Mouse (Mus musculus) brown adipose tissue, adult 24 weeks (tissue): Measurements from ENCODE around the gene Ccdc88a. TPM values are rescaled to one million over a fixed set of nuclear protein-coding genes. Genes with fewer than 3 reads are reported as not detected.
"Not testable (repeated sequence)": the region's sequence is repeated elsewhere in the genome, so short reads cannot be mapped to it uniquely, and the experiment has no call there.

Experiments
- H3K27ac ChIP-seq: fragments of 200-500 bp; replicated peaks from 2 replicates; pipeline ENCODE4 v1.5.1; 2012; ENCODE audit warnings: low read depth, mild to moderate bottlenecking, low read length
- H3K4me1 ChIP-seq: fragments of 200-500 bp; 2 replicates; pipeline ENCODE4 v1.6.1; 2012; ENCODE audit warnings: low read length, mixed read lengths; ENCODE audit not compliant: control insufficient read depth, insufficient read depth, insufficient read length
- H3K4me3 ChIP-seq: fragments of 200-500 bp; 2 replicates; pipeline ENCODE4 v1.5.1; 2012; ENCODE audit warnings: low read depth, mild to moderate bottlenecking, low read length, moderate library complexity; ENCODE audit not compliant: insufficient read depth
- polyA plus RNA-seq: library from polyadenylated mRNA; stranded (reverse); fragments of >200 nt; gene quantifications from 2 replicates; pipeline ENCODE4 v1.2.4, GENCODE M21; 2012; ENCODE audit not compliant: missing spikeins, insufficient read depth, insufficient read length

Gene Ccdc88a
- polyA plus RNA-seq, 1 experiment: 6.8 TPM

DNA sequence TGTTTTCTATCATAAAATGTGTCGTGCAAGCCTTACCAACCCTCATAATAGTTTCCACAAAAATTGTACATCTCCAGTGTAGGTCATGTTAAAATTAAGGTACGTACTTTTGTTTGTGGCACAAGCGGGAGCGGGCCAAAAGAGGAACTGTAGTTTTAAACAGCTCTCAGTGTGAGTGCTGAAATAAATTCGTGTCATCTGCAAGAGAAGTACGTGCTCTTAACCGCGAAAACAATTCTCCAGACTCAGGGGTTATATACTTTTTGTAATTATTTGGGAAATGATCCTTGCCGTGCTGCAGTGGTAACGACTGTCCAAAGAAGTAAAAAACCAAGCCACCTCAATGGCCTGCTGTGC is 140.8 kb downstream of the Ccdc88a start:
- peak overlapping the region; percentile 44; the same call in 1 of the 2 replicates for H3K27ac ChIP-seq
- peak overlapping the region; percentile 66 for H3K4me3 ChIP-seq
- no peaks in the 10 kb centered on the region for H3K4me1 ChIP-seq

DNA sequence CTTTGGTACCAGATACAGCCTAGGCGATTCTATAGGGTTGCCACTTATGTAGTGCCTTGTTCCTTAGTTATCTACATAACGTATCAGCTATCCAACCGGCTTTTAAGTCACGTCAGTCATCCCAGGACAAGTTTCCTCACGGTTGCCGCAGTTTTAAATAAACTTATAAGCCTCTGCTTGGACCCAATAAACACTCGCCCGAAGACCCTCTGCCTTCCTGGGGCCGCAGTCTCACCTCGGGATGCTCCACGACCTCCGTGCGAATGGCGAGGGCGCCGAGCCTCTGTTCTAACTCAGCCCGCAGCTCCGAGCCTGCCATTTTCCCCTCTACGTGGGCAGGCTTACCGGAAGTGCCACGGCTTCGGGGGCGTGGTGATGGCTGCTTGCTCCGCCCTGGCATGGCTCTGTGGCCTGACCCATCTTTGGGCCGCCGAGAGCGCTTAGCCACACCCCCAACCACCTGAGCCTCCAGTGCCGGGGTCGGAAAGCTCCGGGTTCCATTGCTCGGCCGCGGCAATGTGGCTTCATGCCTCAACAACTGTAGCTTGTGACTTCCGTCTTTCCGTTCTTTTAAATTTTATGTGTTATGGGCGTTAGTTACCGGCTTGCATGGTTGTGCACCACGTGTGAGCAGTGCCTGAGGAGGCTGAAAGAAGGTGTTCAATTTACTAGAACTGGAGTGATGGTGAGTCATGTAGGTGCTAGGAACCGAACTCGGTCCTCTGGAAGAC is 141.4 kb downstream of the Ccdc88a start, which contains the start of gene Prorsd1:
Gene Prorsd1, minus strand, starts transcription at position 352 of the 731 bp plus-strand sequence.
- H3K27ac ChIP-seq: peak within 1 kb of the TSS; percentile 44

DNA sequence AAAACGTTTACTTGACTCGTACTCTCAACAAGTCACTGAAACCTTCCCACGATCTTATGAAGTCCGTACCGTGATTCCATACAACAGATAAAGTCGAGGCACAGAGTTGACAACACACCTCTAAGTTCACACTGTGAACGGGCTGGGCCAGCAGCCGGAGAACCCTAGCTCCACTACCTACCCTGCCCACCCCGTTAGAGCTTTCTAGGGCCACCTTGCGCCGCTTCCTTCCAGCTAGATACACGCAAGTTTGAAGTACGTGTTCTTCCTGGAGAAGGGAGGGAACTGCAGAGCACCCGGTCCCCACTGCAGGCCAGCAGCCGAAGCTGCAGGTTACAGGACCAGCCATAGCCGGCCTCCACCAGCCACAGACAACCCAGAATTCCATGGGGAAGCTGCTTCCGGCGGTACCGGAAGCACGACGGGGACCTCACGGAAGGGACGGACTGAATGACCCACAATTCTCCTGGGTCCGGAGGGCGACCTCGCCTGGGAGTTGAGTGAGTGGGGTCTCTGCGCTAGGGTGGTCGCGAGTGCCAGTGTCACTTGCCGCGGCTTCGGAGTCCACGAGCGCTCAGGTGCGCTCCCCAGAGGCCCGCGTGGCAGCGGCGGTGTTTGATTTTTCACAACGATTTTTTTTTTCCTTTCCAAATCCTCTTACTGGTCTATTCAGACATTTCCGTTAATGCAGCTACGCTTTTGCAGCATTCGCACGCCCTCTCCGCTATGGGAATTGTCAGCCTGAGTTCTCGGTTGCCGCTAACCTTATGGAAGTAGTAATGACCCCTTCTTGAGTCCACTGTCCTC is 152.7 kb downstream of the Ccdc88a start, which contains the start of gene Mtif2:
Gene Mtif2, plus strand, starts transcription at position 421 of the 807 bp plus-strand sequence.
- peaks cover 2% of the 10 kb centered on the region; the same call in 1 of the 2 replicates for H3K4me1 ChIP-seq
- H3K27ac ChIP-seq: peak within 1 kb of the TSS; percentile 86
- peak within 1 kb of the TSS; percentile 90 for H3K4me3 ChIP-seq

More for the DNA sequence above, 141.4 kb downstream of the Ccdc88a start, which contains the start of gene Prorsd1:
- Histone ChIP-seq H3K4me3 (peak within 1 kb of the TSS; percentile 66), H3K4me1 (no peaks in the 10 kb centered on the region)

DNA sequence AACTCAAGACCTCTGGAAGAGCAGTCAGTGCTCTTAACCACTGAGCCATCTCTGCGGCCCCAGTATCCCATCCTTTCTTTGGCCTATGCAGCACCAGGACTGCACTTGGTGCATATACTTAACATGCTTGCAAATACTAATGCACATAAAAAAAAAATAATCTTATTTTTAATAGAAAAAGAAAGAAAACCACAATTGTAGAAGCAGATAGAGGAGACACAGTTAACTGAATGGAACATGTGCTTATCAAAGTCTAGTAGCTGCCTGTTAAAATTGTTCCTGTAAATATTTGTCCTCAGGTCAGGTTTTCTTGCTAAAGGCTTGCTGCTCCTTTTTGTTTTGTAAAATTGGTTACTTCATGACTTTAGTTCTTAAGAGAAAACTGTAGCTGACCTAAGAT is 164.7 kb downstream of the Ccdc88a start:
- no peak overlapping the region for H3K4me3 ChIP-seq
- no peak overlapping the region for H3K27ac ChIP-seq
- no peaks in the 10 kb centered on the region for H3K4me1 ChIP-seq

DNA sequence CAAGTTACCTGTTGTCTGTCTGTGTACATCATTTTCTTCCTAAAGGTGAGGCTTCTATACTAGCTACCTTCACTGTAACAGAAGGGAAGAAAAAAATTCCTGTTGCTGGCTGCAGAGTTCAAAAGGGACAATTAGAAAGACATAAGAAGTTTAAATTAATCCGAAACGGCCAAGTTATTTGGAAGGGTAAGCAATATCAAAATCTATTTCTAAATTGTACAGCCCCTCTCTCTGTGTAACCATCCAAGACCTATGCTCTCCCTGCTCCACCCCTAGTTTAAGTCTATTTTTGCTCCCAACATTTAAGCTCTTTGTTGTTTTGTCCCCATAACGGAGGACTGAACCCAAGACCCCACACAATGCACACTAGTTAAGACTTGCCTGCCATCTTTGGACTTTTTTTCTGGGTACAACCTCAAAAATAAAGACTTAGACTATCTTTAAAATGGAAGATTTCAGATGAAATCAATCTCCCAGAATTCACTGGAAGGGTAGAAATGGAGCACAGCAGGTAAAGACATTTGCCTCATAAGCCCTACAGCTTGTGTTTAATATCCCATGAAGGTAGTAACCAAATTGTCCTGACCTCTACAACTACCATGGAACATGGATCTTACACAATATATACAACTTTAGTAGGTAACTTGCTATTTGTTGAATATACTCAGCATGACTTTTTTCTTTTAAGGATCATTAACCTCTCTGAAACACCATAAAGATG is 170.9 kb downstream of the Ccdc88a start:
- 0 out of 2 replicates have a peak, but pooled peaks cover 2% of the 10 kb centered on the region for H3K4me1 ChIP-seq
- no peak overlapping the region for H3K4me3 ChIP-seq
- H3K27ac ChIP-seq: no peak overlapping the region

DNA sequence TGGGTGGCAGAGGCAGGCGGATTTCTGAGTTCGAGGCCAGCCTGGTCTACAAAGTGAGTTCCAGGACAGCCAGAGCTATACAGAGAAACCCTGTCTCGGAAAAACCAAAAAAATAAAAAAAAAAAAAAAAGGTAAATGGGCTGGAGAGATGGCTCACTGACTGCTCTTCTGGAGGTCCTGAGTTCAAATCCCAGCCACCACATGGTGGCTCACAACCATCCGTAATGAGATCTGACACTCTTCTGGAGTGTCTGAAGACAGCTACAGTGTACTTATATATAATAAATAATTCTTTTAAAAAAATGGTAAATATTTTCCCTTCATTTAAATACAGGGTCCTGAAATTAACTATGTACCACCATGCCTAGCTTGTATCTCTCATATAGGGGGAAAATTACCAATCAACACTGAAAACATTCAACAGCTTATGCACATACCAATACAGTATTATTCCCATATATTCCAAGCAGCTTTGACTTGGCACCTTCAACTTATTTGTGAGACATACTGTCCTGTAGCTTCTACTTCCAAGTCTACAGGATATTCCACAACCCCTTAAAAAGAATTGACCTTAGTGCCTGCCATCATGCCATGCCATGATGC is 171.8 kb downstream of the Ccdc88a start:
- H3K4me3 ChIP-seq, H3K27ac ChIP-seq, H3K4me1 ChIP-seq: not testable (repeated sequence)

DNA sequence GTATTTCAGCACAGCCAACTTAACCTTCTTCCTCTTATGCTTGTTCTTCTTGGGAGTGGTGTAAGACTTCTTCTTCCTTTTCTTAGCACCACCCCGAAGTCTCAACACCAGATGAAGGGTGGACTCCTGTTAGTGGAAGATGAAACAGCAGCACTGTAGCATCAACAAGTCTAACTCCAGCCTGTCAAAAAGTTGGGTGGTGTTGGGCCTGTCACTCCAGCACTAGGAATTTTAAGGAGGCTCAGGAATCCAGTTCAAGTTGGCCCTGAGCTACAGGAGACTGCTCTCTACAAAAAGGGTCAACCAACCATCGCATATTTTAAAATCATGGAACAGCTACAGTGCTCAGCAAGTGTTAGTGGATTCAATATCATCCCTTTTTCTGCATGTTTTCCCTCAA is 172.8 kb downstream of the Ccdc88a start:
- not testable (repeated sequence) for H3K4me1 ChIP-seq, H3K27ac ChIP-seq
- 0 out of 2 replicates have a peak overlapping the region, but pooled peaks have one; percentile 9 for H3K4me3 ChIP-seq

DNA sequence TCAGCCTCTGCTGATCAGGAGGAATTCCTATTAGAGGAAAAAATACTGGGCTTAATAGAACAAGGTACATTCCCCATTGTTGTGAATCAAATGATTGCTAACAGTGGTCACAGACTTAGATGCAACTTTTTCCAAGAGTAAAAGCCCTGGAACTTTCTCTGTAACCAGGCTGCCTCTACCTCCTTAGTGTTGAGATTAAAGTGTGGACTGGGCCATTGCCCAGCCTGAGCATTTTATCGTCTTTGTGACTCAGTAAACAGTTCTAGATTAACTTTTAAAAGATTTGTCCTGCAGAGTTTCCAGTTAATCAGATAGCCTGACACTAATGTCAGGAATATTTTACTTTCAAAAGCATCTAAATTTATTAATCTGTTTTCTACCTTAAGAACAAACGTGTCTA is 173.3 kb downstream of the Ccdc88a start:
- no peak overlapping the region for H3K27ac ChIP-seq
- H3K4me1 ChIP-seq: 0 out of 2 replicates have a peak, but pooled peaks cover 2% of the 10 kb centered on the region
- H3K4me3 ChIP-seq: peak overlapping the region; percentile 97; the same call in 1 of the 2 replicates

DNA sequence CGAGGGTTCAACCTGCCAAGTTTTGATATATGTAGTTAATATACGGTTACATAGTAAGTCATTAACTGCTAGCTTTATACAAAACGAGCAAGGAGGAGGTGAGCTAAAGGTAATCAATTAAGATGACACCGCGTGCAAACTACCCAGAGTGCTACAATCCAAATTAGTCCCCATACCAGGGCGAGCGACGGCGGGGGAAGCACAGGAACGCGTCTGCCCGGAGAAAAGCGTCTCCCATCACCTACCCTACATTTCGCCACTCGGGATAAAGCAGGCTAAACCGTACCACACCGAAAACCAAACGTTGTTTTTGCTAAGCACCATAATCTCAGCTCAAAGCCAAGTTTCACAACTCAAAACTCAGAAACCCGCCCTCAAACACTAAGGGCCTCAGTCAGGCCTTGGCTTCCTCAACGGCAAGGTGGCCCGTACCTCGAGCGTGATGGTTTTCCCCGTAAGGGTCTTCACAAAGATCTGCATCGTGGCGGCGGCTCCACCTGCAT is 173.8 kb downstream of the Ccdc88a start:
- Histone ChIP-seq H3K4me1 (0 out of 2 replicates have a peak, but pooled peaks cover 2% of the 10 kb centered on the region), H3K27ac (peak overlapping the region; percentile 75), H3K4me3 (peak overlapping the region; percentile 97)

DNA sequence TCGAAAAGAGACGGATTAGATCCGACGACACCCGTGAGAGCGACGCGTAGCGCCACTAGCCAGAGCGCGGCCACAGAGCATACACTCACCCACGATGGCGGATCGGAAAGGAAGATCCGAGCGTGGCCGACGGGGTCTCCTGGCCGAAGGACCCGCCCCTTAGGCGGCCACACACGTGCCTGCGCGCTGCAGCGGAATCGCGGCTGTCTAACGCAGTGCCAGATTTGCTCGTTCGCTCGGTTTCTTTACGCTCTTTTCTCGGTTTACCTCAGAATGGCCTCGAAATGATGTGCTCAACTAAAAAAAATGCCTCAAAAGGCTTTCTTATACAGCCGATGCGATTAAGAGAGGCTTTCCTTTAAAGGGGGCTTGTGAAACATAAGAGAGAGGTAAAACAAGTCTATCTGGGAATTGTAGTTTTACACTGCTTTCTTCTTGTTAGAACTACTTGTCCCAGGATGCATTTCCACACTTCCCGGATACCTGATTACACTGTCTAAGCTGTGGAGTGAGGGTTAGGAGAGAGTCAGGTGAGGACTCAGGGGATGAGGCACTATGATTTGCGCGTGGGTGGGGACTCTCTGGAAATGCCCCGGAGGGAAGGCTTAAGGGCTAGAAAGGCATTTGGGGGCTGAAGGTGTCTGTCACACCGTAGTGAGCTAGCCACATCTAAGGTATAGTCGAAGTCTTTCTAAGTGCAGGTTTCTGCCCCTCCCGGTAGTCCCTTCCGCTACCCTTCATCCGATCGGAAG is 174.5 kb downstream of the Ccdc88a start, which contains the start of the genes Clhc1 and Rps27a:
Gene Clhc1, plus strand, starts transcription at position 199 of the 752 bp plus-strand sequence.
Gene Rps27a, minus strand, starts transcription at position 358 of the 752 bp plus-strand sequence.
- Histone ChIP-seq H3K4me1 (0 out of 2 replicates have a peak, but pooled peaks cover 2% of the 10 kb centered on the region), H3K27ac (peak within 1 kb of the TSS; percentile 99), H3K4me3 (peak within 1 kb of the TSS; percentile 97)

DNA sequence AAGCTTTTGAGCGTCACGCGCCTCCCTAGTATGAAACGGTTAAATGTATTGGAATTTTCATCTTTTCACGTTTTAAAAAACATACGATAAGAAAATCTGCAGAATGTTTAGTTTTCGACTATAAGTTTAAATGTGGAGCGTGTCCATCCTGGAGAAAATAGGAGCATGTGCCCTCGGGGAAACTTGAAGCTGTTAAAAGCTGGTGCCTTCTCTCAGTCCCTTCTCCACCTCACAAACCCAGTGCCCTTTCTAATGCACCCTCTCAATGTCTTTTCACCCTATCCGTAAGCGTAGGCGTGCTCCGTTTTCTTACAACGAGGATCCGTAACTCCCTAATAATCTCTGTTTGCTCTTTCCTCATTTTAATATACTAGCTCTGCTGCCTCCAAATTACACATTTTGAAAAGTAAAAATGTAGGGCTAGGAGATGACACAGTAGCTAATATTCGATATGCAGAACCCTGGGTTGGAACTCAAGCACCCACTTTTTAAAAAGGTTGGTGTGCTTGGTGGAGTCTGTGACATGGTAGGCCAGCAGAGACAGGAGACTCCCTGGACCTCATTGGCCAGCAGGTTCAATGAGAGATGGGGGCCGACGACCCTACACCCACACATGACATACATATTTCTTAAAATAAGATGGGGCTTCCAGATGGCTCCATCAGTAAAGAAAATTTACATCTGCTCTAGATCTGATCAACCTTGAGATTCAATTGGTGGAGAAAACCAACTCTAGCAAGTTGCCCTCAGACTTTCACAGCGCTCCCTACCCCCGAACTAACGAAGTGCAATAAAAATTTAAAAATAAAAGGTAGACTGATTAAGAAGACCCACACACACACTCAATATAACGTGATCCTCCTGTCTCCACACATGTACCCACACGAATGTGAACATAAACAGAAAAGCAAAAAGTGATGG is 175.3 kb downstream of the Ccdc88a start:
- Histone ChIP-seq H3K4me1 (0 out of 2 replicates have a peak, but pooled peaks cover 2% of the 10 kb centered on the region), H3K27ac (peak overlapping the region; percentile 58), H3K4me3 (peak overlapping the region; percentile 97)

DNA sequence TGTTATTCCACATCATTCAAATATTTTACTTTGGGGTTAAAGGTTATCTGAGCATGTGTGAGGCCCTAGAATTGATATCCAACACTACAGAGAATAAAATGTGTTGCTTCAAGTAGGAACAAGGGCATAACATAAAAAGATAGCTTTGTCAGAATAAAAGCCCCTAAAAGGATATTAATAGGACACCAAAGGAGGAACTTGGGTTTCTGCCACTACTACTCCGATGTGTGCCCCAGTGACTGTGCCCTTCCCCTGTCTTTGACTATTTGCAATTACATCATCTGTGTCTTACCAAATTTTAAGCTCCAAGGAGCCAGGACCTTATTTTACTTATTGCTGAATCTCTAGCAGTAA is 175.9 kb downstream of the Ccdc88a start:
- Histone ChIP-seq H3K27ac (no peak overlapping the region), H3K4me1 (0 out of 2 replicates have a peak, but pooled peaks cover 2% of the 10 kb centered on the region), H3K4me3 (no peak overlapping the region)
